Mouse (Mus musculus) embryo, embryonic 10.5 days (tissue): ENCODE data around the gene Astn1.
A peak's percentile ranks its signal among the peaks of the same experiment; 100 is the strongest.

Experiments
- DNase-seq: peaks from one replicate; pipeline ENCODE4 v3.0.0-alpha.2; 2015; ENCODE audit warnings: low spot score

The Astn1 gene

GRCm38 (mm10) chr1:158361964-158362291, at the start of gene Astn1:
Gene Astn1 (plus strand): TSS chr1:158362273.
- DNase-seq, result no peak

- no peak for DNase-seq
Observed at GRCm38 (mm10) chr1:158323325-158323724, 38.7 kb upstream of the Astn1 start.

GRCm38 (mm10) chr1:158328126-158328525, 33.9 kb upstream of the Astn1 start:
- no peak for DNase-seq

- no peak for DNase-seq
Observed at GRCm38 (mm10) chr1:158328839-158329238, 33.2 kb upstream of the Astn1 start.

- peak; percentile 74 for DNase-seq
Observed at GRCm38 (mm10) chr1:158343243-158343714, 18.8 kb upstream of the Astn1 start.

GRCm38 (mm10) chr1:158353656-158354371, 8.3 kb upstream of the Astn1 start:
- DNase-seq, result no peak

- peak; percentile 28 for DNase-seq
Observed at GRCm38 (mm10) chr1:158355177-158356050, 6.7 kb upstream of the Astn1 start.

- DNase-seq, result peak; percentile 90
Observed at GRCm38 (mm10) chr1:158356051-158356461, 6.0 kb upstream of the Astn1 start, which contains the start of gene Brinp2. Gene Brinp2 (minus strand): TSS chr1:158356326.

GRCm38 (mm10) chr1:158362292-158363101, 424 bp downstream of the Astn1 start:
- peak; percentile 64 for DNase-seq

GRCm38 (mm10) chr1:158364461-158364860, 2.4 kb downstream of the Astn1 start:
- peak; percentile 50 for DNase-seq

GRCm38 (mm10) chr1:158382277-158382676, 20.2 kb downstream of the Astn1 start:
- no peak for DNase-seq

- no peak for DNase-seq
Observed at GRCm38 (mm10) chr1:158383210-158383609, 21.1 kb downstream of the Astn1 start.

GRCm38 (mm10) chr1:158385311-158385710, 23.2 kb downstream of the Astn1 start:
- DNase-seq, result no peak

- peak; percentile 51 for DNase-seq
Observed at GRCm38 (mm10) chr1:158386781-158387180, 24.7 kb downstream of the Astn1 start.

GRCm38 (mm10) chr1:158388995-158389394, 26.9 kb downstream of the Astn1 start:
- DNase-seq, result no peak

GRCm38 (mm10) chr1:158390693-158391092, 28.6 kb downstream of the Astn1 start:
- no peak for DNase-seq

GRCm38 (mm10) chr1:158397058-158397457, 35.0 kb downstream of the Astn1 start:
- DNase-seq, result no peak

- DNase-seq, result no peak
Observed at GRCm38 (mm10) chr1:158400898-158401297, 38.8 kb downstream of the Astn1 start.

- DNase-seq, result no peak
Observed at GRCm38 (mm10) chr1:158405899-158406769, 44.1 kb downstream of the Astn1 start.

- DNase-seq, result peak; percentile 78
Observed at GRCm38 (mm10) chr1:158408124-158408523, 46.1 kb downstream of the Astn1 start.

- no peak for DNase-seq
Observed at GRCm38 (mm10) chr1:158411146-158411545, 49.1 kb downstream of the Astn1 start.
